Mouse (Mus musculus): Measurements from ENCODE around the gene Birc2. TPM values are rescaled to one million over a fixed set of nuclear protein-coding genes. Genes with fewer than 3 reads are reported as not detected.

The Birc2 gene
- polyA plus RNA-seq, 1 experiment from 2014 or later, result 42.8 TPM

Small RNA genes lying within 50 kb of the gene (microRNA-seq; reads per million reads assigned to microRNA genes)
- 8.2 reads per million, percentile 18 among the genes with 10 or more reads in this experiment for gene Mir5618

Other genes starting within 250 kb of the Birc2 start
- not detected in 2 replicates for gene Mmp20, start 208.8 kb downstream of the Birc2 start, polyA plus RNA-seq (2014; fragmentation: Nextera tagmentation; extraction: Ambion mirVana)
- gene Mmp7, start 145.0 kb downstream of the Birc2 start, polyA plus RNA-seq (2014; fragmentation: Nextera tagmentation; extraction: Ambion mirVana), result not detected in 2 replicates
- gene Tmem123, start 73.0 kb downstream of the Birc2 start, polyA plus RNA-seq (2014; fragmentation: Nextera tagmentation; extraction: Ambion mirVana), result 92.6 and 95.8 TPM in 2 replicates
- gene Birc3, start 36.1 kb upstream of the Birc2 start, polyA plus RNA-seq (2014; fragmentation: Nextera tagmentation; extraction: Ambion mirVana), result 5.9 and 8.9 TPM in 2 replicates
- 52.7 and 53.8 TPM in 2 replicates for gene Yap1, start 167.5 kb upstream of the Birc2 start, polyA plus RNA-seq (2014; fragmentation: Nextera tagmentation; extraction: Ambion mirVana)
- 17.9 and 19.9 TPM in 2 replicates for gene Cfap300, start 205.8 kb upstream of the Birc2 start, polyA plus RNA-seq (2014; fragmentation: Nextera tagmentation; extraction: Ambion mirVana)

Data from limb, embryonic 11.5 days (tissue).